Mouse (Mus musculus) kidney, embryonic 14.5 days (tissue): ENCODE measurements around the gene Il9r. TPM values are rescaled to one million over a fixed set of nuclear protein-coding genes. Genes with fewer than 3 reads are reported as not detected.

Experiments
- ATAC-seq: fragments of 200-750 bp; cut with Nextera tagmentation; 2 replicates; pipeline ENCODE4 v1.8.0; 2017; ENCODE audit warnings: moderate number of reproducible peaks, mild to moderate bottlenecking, moderate TSS enrichment, moderate library complexity; ENCODE audit not compliant: low FRiP score, low TSS enrichment
- H3K27ac ChIP-seq: fragments of 300-500 bp; sonication (generic); 2 replicates; pipeline ENCODE4 v1.5.1; 2014; ENCODE audit warnings: low read depth, mild to moderate bottlenecking, low read length, moderate library complexity, mixed read lengths
- H3K27me3 ChIP-seq: fragments of 300-500 bp; sonication (generic); 2 replicates; pipeline ENCODE4 v1.6.1; 2014; ENCODE audit warnings: mild to moderate bottlenecking, low read length; ENCODE audit not compliant: control insufficient read depth, insufficient read depth
- H3K36me3 ChIP-seq: fragments of 300-500 bp; sonication (generic); 2 replicates; pipeline ENCODE4 v1.6.1; 2014; ENCODE audit warnings: low read length, mixed read lengths; ENCODE audit not compliant: control insufficient read depth, insufficient read depth
- H3K4me1 ChIP-seq: fragments of 300-500 bp; sonication (generic); 2 replicates; pipeline ENCODE4 v1.6.1; 2014; ENCODE audit warnings: low read length, mixed read lengths; ENCODE audit not compliant: control insufficient read depth, insufficient read depth
- H3K4me2 ChIP-seq: fragments of 300-500 bp; sonication (generic); replicated peaks from 2 replicates; pipeline ENCODE4 v1.6.1; 2014; ENCODE audit warnings: low read depth, mild to moderate bottlenecking, low read length
- H3K4me3 ChIP-seq: fragments of 300-500 bp; sonication (generic); 2 replicates; pipeline ENCODE4 v1.5.1; 2014; ENCODE audit warnings: mild to moderate bottlenecking, low read length
- H3K9ac ChIP-seq: fragments of 300-500 bp; sonication (generic); 2 replicates; pipeline ENCODE4 v1.6.1; 2014; ENCODE audit warnings: low read depth, mild to moderate bottlenecking, low read length, moderate library complexity
- H3K9me3 ChIP-seq: fragments of 300-500 bp; sonication (generic); 2 replicates; pipeline ENCODE4 v1.6.1; 2016; ENCODE audit warnings: low read length; ENCODE audit not compliant: control insufficient read depth
- WGBS: fragments of 180-500 bp; shearing (Covaris S2); extraction: QIAGEN DNeasy Blood & Tissue Kit; methylation state at CpG from one replicate; pipeline ENCODE4 v1.1.7; 2014; 5-methylcytosine and 5-hydroxymethylcytosine counted together
- polyA plus RNA-seq: library from polyadenylated mRNA; unstranded; fragments of >200 nt; fragmentation: Nextera tagmentation; extraction: Ambion mirVana; gene quantifications from 2 replicates; pipeline ENCODE4 v1.2.1, GENCODE M21; 2014

Il9r gene
- polyA plus RNA-seq, 1 experiment from 2014 or later, result not detected

GRCm38 (mm10) chr11:32230220-32230619 lies 30.1 kb upstream of the Il9r start:
- Histone ChIP-seq H3K27ac (no peak overlapping the region), H3K4me3 (no peak overlapping the region), H3K27me3 (no peaks in the 10 kb centered on the region), H3K36me3 (peaks cover 57% of the 10 kb centered on the region), H3K4me1 (peaks cover 16% of the 10 kb centered on the region), H3K4me2 (no peak overlapping the region), H3K9me3 (no peaks in the 10 kb centered on the region), H3K9ac (no peak overlapping the region)
- 75% methylated on average over 4 of the region's 4 CpGs for WGBS
- ATAC-seq, result no peak

DNA sequence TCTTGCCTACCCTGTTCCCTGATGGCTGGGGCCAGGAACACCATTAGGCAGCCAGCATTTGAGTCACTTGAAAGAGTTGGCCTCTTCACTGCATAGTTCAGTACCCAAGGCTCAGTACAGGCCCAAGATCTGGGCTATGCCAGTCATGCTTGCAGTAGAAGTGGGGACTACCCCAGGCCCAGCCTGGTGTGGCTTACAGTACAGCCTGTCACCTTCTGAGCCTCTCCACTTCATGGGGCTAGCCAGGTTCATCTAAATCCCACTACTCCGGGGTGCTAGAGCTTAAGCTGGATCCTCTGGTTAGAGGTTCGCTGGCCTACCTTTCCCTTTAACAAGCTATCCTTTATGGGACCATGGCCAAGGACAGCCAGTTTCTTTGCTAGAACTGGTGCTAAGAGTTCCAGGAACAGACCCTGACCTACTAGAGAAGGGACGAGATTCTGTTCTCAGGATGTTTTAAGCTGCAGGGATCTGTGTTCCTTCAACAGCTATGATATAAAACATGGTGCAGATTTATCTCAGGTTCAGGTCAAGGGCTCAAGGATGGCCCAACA lies 28.3 kb upstream of the Il9r start:
- no peak overlapping the region for H3K9ac ChIP-seq
- WGBS, result 89% methylated on average over 3 of the region's 3 CpGs
- H3K27me3 ChIP-seq, result no peaks in the 10 kb centered on the region
- peaks cover 27% of the 10 kb centered on the region for H3K4me1 ChIP-seq
- no peak overlapping the region for H3K4me3 ChIP-seq
- peaks cover 41% of the 10 kb centered on the region for H3K36me3 ChIP-seq
- no peak for ATAC-seq
- no peak overlapping the region for H3K4me2 ChIP-seq
- H3K27ac ChIP-seq, result no peak overlapping the region
- no peaks in the 10 kb centered on the region for H3K9me3 ChIP-seq

DNA sequence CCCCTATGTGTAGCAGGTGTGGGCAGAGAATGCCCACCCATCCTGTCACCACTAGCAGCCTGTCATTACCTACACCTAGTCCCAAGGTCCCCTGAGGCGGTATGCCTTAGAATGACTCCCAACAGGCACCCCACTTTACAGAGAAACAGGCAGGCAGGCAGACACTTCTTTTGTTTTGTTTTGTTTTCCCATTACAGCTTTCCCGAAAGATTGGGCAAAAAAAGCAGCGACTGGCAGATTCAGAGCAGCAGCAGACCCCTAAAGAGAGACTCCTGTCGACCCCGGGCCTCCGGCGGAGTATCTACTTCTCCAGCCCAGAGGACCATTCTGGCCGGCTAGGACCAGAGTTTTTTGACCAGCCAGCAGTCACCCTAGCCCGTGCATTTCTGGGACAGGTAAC lies 27.5 kb upstream of the Il9r start:
- H3K4me1 ChIP-seq, result peaks cover 34% of the 10 kb centered on the region
- H3K4me3 ChIP-seq, result no peak overlapping the region; the same call in 1 of the 2 replicates
- no peak for ATAC-seq
- no peaks in the 10 kb centered on the region for H3K9me3 ChIP-seq
- no peak overlapping the region for H3K27ac ChIP-seq
- 86% methylated on average over 9 of the region's 9 CpGs for WGBS
- H3K4me2 ChIP-seq, result peak overlapping the region; percentile 74; the same call in 1 of the 2 replicates
- H3K36me3 ChIP-seq, result peaks cover 33% of the 10 kb centered on the region
- no peaks in the 10 kb centered on the region for H3K27me3 ChIP-seq
- H3K9ac ChIP-seq, result peak overlapping the region; percentile 38

- no peaks in the 10 kb centered on the region for H3K9me3 ChIP-seq
- H3K4me1 ChIP-seq, result peaks cover 39% of the 10 kb centered on the region
- H3K4me2 ChIP-seq, result peak overlapping the region; percentile 74
- peak overlapping the region; percentile 67 for H3K4me3 ChIP-seq
- peak overlapping the region; percentile 85; the same call in 1 of the 2 replicates for H3K27ac ChIP-seq
- H3K27me3 ChIP-seq, result no peaks in the 10 kb centered on the region
- H3K9ac ChIP-seq, result peak overlapping the region; percentile 79
- WGBS, result 60% methylated on average over 1 of the region's 1 CpGs
- no peak for ATAC-seq
- H3K36me3 ChIP-seq, result peaks cover 28% of the 10 kb centered on the region
Measured at GRCm38 (mm10) chr11:32227041-32227440, 27.0 kb upstream of the Il9r start.

GRCm38 (mm10) chr11:32226124-32226871 lies 26.2 kb upstream of the Il9r start, which contains the start of gene Mpg:
TSS of gene Mpg (plus strand) at chr11:32226505.
- Histone ChIP-seq H3K9ac (peak within 1 kb of the TSS; percentile 79), H3K27me3 (no peaks in the 10 kb centered on the region), H3K4me1 (peaks cover 39% of the 10 kb centered on the region), H3K27ac (peak within 1 kb of the TSS; percentile 85), H3K36me3 (peaks cover 20% of the 10 kb centered on the region), H3K4me3 (peak within 1 kb of the TSS; percentile 67), H3K9me3 (no peaks in the 10 kb centered on the region), H3K4me2 (peak within 1 kb of the TSS; percentile 74)
- 3% methylated on average over 47 of the region's 47 CpGs for WGBS
- peak; percentile 77 for ATAC-seq

- Histone ChIP-seq H3K9ac (no peak overlapping the region), H3K4me3 (no peak overlapping the region)
- no peak for ATAC-seq
Measured at GRCm38 (mm10) chr11:32225222-32226104, 25.4 kb upstream of the Il9r start.

DNA sequence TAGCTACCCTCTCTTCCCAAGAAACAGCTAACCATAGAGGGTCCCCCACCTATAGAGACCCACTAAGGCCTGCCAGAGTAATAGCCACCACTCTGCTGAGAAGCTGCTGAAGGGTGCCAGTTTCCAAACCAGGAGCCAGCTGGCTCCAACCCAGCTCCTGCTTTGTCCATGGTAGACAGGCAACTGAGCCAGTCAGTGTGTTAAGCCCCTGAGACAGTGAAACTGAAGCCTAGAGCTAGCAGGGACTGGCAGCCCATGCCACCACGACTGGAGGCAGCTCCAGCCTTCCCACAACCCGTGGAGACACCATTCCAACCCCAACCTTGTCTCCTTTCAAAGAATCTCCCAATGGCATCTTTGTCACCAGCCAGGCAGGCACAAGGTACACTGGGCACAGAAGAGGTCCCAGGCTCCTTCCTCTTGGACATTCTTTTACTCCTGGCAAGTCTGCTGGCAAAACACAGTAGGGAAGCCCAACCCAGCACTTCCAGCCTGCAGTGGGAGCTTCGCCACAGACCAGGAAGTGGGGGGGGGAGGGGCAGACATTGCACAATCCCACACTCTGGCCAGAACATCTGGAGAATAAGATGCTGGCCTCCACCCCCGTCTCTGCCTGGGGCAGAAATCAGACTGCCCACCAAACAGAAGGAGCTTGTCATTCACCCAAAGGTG lies 24.5 kb upstream of the Il9r start:
- WGBS, result 25% methylated on average over 4 of the region's 4 CpGs
- Histone ChIP-seq H3K36me3 (0 out of 2 replicates have a peak, but pooled peaks cover 7% of the 10 kb centered on the region), H3K27ac (peak overlapping the region; percentile 85), H3K4me1 (peaks cover 52% of the 10 kb centered on the region), H3K9me3 (no peaks in the 10 kb centered on the region), H3K4me2 (no peak overlapping the region), H3K27me3 (no peaks in the 10 kb centered on the region), H3K4me3 (no peak overlapping the region), H3K9ac (no peak overlapping the region)
- no peak for ATAC-seq

More at GRCm38 (mm10) chr11:32225222-32226104, 25.4 kb upstream of the Il9r start:
- H3K9me3 ChIP-seq, result no peaks in the 10 kb centered on the region
- H3K36me3 ChIP-seq, result peaks cover 12% of the 10 kb centered on the region
- peaks cover 45% of the 10 kb centered on the region for H3K4me1 ChIP-seq
- 50% methylated on average over 7 of the region's 7 CpGs for WGBS
- no peaks in the 10 kb centered on the region for H3K27me3 ChIP-seq
- H3K4me2 ChIP-seq, result no peak overlapping the region
- H3K27ac ChIP-seq, result peak overlapping the region; percentile 85

DNA sequence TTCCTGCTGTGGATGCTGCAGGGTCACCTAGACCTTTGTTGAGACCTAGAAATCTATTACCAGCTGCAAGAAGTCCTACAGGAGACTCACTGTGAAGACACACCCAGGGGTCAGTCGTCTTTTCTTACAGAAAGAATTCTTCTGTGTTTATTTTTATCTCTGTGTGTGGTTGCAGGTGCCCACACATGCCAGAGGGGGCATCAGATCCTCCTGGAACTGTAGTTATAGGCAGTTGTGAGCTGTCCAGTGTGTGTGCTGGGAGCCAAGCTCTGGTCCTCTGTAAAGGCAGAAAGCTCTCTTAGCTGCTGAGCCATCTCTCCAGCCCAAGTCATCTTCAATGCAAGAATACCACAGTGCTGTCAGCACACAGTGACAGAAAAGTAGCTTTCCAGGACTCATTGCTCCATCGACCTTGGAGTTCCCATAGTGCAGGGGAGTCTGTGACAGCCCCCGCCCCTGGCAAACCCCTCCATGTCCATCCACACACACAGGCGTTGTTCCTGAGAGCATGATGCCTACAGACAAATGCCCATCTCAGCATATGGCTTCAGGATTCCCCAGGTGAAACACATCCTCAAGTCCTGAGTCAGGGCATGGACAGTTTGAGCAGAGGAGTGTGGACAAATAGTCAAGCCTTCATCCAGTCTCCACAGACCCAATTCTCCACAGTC lies 23.4 kb upstream of the Il9r start:
- Histone ChIP-seq H3K4me3 (no peak overlapping the region), H3K9ac (no peak overlapping the region), H3K9me3 (no peaks in the 10 kb centered on the region), H3K4me2 (no peak overlapping the region; the same call in 1 of the 2 replicates), H3K36me3 (0 out of 2 replicates have a peak, but pooled peaks cover 3% of the 10 kb centered on the region), H3K27ac (no peak overlapping the region), H3K27me3 (no peaks in the 10 kb centered on the region), H3K4me1 (peaks cover 52% of the 10 kb centered on the region)
- WGBS, result 69% methylated on average over 4 of the region's 4 CpGs
- ATAC-seq, result no peak
